Mouse (Mus musculus) mature B cell (primary cell): ENCODE measurements around the gene Cab39.

Source experiments
- in situ Hi-C: fragments of 300-500 bp; cut with MboI; formaldehyde crosslinking; loops from 2 replicates; pipeline ENCODE4 v1.14.3; 2019

The Cab39 gene

DNA sequence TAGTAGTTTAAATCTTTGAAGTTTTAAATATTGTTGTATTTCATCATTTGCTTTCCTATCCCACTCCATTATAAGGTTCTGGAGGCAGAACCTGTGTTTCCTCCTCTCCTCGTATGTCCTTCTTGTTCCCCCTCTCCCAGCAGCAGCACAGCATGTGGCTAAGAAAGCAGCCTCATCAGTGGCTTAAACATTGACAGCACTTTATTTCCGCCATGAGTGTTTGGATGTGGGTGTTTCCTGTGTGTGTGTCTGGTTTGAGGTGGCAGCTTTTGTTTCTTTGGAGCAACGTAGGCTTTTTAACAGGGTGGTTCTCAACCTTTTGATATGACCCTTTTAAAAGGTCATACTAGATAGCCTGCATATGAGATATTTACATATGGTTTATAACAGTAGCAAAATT is 52.2 kb downstream of the Cab39 start:
- in situ Hi-C loops, result no loop called here

DNA sequence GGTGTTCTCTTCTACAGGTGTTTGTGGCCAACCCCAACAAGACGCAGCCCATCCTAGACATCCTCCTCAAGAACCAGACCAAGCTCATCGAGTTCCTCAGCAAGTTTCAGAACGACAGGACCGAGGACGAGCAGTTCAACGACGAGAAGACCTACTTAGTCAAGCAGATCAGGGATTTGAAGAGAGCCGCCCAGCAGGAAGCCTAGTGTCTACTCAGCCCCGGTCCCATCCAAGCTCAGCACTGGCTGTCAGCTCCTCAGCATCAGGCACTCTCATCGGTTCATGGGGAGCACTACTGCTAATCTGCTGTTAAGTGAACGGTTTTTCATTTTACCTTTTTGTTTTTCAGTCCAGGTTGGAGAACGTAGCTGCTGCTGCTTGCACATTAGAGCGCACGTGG is 55.8 kb downstream of the Cab39 start:
- in situ Hi-C loops, result no loop called here

DNA sequence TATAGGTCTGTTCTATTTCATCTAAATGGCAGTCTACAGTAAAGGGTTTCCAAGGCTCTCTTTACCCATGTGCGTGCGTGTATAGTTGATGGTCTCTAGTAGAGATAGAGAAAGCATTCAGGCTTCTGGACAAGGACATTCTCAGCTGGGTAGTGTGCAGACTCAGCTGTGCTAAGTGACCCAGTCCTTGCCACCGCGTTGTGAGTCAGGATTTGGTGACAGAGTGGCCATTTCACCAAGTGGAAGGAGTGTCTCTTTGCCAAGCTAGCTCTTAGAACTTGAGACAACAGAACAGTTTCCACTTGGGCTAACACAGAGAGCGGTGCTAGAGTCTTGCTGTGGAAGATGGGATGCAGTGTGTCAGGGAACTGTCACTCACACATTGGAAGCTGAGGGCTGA is 57.6 kb downstream of the Cab39 start:
- in situ Hi-C loops, result loop anchor here (5.0 kb wide), 1 partner anchor 156 kb away; no protein-coding TSS in a partner anchor

DNA sequence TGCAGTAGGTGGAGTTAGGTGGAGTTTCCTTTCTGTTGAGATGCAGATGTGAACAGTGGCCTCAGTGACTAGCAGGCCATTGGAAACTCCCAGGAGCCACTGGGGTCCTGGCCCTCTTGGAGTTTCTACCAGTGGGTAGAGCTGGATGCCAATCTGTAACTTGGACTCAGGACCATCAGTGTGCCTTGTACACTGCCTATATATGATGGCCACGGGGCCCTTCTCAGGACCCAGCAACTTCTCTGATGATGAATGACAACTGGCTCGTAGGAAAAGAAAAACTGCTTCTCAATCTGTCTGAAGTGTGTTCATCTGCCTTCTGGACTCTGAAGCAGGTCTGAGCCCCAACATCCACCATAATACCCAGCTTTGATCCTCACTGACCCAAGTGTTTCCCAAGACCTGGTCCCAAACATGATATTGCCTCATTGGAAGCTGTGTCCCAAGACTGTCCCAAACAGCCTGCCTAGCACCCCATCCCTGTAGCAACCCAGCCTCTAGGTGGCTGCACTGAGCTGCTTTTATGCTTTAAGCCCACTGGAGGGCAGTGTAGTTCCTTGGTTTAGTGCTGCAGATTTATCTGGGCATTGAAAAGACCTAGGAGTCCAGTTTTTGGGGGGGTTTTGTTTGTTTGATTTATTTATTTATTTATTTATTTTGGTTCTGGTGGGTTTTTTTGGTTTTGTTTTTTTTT is 59.9 kb downstream of the Cab39 start:
- in situ Hi-C loops, result loop anchor here (5.0 kb wide), 1 partner anchor 154 kb away; no protein-coding TSS in a partner anchor

DNA sequence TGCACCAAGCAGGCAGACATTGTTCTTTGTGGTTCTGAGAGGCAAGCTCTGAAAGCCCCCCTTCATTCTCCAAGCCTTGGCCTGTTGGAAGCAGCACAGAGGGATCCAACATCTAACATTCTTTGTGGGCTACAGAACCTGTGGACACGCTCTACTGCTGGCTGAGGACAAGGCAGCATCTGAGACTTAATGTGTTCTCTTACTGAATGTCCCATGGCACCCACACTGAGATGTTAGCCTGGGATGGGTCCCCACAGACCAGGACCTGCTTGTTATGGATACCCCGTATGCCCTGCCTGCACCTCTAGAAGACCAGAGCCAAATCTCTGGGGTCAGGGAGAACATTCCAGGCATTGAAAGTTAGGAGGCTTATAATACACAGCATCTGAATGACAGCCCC is 60.6 kb downstream of the Cab39 start:
- in situ Hi-C loops, result loop anchor here (5.0 kb wide), 1 partner anchor 153 kb away; no protein-coding TSS in a partner anchor

DNA sequence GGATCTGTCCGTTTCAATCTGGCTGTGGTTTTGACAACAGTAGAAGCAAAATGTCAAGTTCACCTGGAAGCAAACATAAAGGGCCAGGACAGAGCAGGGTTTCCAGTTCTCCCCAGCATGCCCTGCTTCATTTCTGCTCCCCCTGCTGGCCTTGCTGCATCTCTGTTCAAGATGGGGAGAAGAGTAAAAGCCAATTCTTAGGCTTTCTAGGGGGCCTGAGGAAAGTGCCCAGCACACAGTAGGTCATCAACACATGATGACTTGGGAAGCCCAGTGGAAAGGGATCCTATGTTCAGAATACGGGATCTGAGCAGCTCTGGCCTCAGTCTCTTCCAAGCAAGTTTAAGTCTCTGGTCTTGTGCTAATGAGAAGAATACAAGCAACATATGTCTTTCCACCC is 61.2 kb downstream of the Cab39 start:
- in situ Hi-C loops, result loop anchor here (5.0 kb wide), 1 partner anchor 153 kb away; no protein-coding TSS in a partner anchor

DNA sequence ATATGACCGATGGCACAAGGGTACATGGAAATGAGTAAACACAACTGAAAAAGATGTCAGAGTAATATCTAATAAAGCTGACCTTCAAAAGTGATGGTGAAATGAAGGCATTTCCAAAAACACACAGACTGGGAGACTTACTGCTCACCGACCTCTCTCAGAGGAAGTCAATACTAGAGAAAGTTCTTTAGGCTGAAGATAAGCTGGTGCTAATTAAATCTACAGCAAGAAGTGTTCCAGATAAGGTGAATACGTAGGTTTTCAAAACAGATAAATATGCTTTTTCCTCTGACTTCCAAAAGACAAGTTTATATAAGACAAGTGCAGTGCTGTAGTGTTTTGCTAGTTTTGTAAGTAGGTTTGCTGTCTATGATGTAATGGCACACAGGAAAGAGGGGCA is 63.0 kb downstream of the Cab39 start:
- in situ Hi-C loops, result no loop called here

DNA sequence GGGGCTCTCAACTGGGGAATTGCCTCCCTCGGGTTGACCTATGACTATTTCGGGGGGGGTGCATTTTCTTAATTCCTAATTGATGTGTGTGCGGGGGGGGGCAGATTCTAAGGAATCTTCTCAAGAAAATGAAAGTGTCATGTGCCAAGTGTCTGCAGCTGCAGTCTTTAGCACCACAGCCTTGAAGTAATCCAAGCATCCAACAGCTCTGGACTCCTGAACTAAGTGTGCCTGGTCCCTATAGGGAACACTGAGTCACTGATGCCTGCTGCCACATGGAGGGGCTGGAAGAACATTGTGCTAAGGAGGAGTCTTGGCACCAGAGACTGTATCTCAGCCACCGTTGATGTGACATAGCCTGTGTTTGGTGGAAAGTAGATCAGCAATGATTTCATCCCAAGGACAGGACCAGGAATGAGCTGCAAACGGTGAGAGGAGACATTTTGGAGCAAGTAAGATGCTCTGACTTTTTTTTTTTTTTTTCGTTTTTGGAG is 64.1 kb downstream of the Cab39 start:
- in situ Hi-C loops, result no loop called here

DNA sequence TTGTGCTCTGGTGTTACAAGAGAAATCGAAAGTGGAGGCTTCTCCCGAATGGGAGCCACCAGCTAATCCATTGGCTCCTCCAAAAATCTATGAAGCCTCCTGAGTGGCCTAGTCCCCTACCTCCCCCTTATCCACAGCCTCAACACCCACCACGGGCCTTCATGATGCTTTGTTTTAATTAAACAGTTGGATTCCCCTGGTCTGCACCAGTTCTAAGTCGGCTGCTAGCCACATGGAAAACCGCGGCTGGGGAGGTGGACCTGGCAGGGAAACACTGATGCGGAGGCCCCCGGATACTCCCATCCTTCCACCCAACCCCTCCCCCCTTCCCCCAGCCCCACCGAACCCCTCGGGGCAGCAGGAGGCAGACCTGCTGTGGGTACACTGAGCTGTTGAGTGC is 71.1 kb downstream of the Cab39 start:
- in situ Hi-C loops, result no loop called here

DNA sequence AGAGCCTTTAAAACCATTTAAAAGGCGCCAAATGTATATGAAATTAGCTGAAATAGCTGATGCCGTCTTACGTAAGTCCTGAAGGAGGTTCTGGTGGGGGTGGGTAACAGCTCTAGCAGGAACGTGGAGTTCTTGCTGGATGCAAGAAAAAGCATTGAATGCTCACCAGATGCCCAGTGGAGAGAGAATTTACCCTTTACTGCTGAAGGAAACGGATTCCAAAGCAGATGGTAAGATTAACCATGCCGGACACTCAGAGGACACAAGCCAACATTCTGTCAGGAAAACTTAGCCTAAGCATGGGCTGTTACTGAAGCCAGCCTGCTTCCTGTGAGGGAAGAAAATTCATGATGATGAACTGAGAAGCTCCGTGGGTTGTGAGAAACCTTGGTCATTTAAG is 76.8 kb downstream of the Cab39 start:
- in situ Hi-C loops, result no loop called here

DNA sequence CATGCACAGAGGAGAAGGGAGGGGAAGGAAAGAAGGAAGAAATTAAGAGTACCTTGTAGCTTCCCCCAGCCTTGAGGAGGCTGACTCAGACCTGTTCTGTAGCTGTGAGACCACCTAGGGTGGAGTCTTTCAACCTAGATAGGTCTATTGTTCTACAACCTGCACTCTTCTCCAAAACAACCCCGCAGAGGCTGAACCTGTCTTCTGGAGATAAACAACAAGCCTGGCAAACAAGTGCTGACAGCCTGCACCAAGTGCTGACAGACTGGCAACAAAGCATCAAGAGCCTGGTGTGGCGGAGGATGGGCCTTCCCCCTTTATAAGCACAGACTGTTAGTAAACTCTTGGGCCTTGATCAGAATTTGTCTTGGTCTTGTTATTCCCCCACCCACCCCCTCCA is 77.3 kb downstream of the Cab39 start:
- in situ Hi-C loops, result no loop called here

DNA sequence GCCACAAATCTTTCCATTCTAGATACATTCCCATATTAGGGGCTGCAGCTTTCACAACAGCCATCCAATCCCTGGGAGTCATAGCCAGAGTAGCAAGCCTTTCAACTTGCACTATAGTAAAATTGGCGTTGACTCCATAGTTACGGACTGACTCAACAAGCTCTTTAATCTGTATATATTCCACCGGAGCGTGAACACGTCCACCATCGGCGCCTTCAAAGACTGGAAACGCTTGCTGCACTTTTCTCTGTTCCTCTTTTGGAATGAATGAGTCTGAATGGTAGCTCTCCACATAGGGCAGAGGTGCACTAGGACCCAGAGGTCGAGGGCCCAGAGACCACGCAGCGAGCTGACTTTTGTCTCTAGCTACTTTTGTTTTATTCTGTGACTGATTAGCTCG is 88.8 kb downstream of the Cab39 start:
- in situ Hi-C loops, result no loop called here

DNA sequence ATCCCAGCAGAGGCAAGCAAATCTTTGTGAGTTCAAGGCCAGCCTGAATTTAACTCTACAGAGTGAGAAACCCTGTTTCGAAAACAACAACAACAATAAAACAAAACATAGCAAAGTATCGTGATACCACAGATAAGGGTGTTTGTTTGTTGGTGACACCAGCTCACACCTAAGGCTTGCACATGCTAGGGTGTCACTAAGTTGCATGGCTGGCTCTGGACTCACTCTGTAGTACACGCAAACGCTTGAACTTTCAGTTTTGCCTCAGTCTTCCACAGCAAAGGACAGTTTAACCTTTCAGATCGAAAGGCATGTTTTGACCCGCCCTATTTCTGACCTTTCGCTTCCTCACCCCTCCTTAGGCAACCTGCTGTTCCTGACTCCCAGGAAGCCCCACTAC is 94.0 kb downstream of the Cab39 start:
- in situ Hi-C loops, result no loop called here

DNA sequence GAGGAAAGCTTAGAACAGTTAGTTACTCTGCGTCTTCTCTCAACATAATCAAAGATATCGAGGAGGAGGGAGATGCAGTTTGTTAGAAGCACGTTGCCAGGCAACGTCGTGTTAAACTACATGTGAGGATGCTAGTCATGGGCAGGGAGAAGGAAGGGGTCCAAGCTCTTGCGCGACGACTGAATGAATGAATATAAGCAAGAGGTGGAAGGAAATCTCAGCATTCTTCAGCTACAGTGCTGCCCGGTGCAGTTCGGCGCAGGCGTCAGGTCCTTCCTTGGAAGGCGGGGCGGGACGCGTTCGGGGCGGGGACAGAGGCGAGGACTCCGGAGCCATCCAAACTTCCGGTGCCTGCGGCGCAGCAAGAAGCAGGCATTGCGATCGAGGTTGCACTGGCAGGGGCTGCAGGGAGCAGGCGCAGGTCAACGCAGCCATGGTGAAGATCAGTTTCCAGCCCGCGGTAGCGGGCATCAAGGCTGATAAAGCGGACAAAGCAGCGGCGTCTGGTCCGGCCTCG is 101.0 kb downstream of the Cab39 start, which contains the start of gene Itm2c:
Gene Itm2c, plus strand, starts transcription at position 51 of the 517 bp plus-strand sequence.
- in situ Hi-C loops, result no loop called here

DNA sequence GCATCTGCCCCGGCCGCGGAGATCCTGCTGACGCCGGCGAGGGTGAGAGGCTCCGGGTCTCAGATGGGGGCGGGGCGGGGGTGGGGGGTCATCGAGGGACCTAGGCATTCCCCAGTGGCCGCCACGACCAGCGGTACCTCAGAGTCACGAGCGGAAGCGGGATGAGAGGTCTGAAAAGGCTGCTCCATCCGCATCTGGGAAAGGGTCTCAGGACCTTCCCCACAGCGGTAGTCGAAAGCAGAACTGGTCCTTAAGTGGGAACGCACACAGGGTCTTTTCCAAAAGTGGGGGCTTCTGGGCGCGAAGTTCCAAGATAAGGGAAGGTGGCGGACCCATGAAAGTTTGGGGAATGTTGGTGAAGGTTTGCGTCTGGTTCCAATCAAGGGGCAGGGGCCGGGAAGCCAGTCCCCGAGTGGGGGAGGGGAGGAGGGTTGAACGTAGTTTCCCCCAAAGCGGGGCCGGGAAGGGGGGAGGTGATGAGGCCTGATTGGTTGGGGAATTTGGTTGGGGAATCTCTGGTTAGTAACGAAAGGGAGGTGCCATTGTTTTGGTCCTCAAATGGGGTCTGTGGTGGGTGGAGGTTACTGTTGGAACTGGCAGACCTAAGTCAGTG is 101.6 kb downstream of the Cab39 start:
- in situ Hi-C loops, result no loop called here

DNA sequence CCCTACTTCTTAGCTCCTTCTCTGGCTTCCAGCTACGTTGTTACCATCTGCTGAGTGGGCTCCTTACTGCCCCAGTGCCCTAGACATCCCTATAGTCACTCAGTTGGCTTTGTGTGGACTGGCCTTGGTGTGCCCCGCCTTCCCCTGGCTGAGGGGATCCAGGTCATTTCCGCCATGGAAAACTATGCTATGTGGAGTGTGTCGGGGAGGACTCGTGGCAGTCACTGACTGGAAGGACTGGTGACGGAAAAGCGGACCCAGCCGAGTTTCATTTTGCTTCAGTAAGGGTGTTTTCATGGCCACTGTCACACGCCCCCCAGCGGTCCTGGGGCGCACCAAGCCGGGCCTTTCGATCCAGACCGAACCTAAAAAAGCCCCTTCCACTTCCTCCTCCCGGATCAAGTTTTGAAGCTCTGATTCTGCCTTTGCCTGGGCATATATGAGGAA is 102.2 kb downstream of the Cab39 start:
- in situ Hi-C loops, result no loop called here

DNA sequence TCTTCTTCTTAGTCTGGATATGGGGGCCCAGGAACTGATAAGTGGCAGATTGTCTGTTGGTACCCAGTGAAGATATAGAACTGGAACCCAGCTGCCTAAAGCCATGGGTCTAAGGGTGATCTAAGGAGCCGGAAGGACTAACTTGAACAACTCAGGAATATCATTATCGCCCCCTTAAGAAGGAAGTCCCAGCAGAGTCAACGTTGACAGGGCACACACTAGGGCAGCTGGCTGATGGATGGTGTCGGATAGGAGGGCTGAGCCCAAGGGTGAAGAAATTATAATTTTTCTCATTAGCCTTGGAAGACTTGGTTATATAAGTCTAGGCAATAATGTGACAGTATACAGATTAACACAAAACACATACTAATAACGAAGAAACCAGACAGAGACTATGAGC is 102.9 kb downstream of the Cab39 start:
- in situ Hi-C loops, result no loop called here

DNA sequence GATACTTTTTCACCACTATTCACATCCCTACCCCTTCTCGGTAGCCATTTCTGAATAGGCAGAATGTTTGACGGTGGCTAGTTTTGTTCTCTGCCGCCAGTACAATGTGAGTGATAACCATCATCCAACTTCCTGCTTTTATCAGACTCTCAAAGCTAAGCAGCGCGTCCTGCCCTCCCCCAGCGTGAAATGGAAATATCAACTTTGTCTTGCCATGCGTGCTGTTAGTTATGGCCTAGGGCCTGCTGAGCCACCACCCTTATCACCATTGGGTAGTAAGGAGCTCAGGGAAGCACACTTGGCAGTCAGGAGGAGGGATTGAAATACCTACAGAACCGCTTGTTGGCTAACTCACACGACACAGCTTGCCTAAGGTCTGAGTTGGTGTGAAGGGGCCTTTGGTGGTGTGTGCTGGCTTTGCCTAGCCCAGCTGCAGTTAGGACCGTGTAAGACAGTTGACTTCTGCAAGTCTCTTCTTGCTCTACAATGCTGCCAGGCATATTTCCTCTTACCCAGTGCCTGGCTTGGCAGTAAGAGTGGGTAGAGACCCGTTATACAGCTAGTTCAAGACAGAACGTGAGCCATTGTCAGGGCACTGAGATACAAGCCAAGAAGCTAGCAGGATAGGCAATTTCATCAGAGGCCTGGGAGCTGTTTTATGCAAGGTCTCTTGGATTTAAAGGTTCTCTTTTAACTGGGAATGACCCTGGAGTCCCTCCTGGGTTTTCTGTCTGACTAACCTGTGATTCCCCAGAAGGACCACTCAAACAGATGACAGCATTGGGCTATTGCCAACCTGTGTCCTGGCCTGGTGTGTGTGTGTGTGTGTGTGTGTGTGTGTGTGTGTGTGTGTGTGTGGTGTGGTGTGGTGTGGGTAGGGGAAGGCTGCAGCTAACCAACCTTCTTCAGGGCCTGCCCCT is 103.8 kb downstream of the Cab39 start:
- in situ Hi-C loops, result no loop called here

DNA sequence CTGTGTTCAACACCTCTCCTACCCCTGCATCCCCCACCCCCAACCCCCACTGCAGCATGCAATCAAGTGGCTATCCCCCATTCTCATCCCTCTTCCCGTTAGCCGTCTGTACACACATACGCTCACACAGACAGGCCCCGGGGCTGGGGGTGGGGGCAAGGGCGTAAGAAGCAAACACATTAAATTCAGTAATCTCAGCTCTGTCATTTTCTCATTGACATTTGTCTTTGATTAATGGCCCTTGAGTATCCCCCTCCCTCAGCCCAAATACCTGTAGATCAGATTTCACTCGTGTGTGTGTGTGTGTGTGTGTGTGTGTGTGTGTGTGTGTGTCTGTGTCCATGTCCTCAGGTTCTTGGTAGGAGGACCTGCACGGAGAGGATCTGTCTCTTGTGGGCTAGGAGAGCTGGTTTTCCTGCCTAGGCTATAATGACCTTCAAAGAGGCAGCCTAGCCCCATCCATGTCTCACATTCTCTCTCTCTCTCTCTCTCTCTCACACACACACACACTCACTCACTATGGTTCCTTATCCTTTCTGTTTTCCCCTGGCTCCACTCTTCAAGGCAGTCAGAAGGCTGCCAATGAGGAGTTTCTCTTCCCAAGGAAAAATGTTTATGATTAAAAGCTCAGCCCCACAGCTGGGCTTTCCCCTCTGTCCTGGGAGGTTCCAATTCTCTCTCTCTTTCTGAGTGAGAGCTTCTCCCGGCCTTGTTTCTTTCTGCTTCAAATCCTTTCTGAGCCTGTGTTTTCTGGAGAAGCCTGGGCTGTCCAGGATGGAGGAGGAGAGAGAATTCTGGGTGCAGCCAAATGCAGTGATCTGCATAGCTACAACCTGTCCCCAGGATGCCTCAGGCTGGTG is 104.9 kb downstream of the Cab39 start:
- in situ Hi-C loops, result no loop called here

DNA sequence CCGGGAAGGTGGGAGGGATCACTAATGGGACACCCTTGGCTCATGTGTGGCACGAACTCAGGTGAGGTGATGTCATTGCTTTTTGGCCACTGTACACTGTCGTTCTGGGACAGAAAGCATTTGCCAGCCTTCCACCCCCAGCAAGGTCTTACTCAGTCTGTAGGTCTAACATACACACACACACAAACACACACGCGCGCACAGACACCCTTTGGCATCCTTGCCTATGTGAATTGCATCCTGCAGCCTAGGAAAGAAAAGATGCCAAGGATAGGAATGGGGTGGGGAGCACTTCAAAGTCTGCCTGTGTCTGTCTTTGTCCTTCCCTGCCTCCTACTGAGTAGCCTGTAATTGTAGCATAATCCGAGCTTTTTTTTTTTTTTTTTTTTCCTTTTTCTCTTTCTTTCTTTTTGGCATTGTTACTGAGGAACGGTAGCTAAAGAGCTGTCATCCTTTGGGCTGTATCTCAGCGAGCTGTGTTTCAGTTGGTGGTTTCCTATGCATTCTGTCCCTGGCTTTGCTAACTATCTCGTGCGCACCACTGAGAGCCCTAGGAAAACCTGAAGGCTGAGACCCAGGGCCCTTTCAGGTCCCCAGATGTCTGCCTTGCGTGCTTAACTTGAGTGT is 105.6 kb downstream of the Cab39 start:
- in situ Hi-C loops, result no loop called here

DNA sequence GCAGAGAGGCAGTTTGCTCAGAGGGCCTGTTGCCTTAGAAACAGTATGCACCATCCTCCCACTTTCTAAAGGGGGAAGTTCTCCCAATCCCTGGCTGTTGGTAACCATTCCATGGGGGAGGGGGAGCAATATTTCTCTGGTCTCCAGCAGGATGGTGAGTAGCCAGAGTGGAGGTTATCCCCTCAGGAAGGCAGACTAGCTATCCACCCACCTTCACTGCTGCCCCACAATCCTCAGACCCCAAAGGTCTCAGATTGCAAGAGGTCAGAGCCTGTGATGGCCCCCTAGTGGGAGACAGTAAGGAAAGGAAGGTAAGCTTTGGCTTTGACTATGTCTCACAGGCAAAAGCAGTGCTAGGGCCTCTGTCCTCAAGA is 106.1 kb downstream of the Cab39 start:
- in situ Hi-C loops, result no loop called here
